Mouse (Mus musculus) kidney, embryonic 15.5 days (tissue): ENCODE results near the gene Dock4. TPM values are rescaled to one million over a fixed set of nuclear protein-coding genes. Genes with fewer than 3 reads are reported as not detected.

ENCODE experiments used
- ATAC-seq: fragments of 200-750 bp; cut with Nextera tagmentation; replicated peaks from 2 replicates; pipeline ENCODE4 v1.8.0; 2017; ENCODE audit warnings: moderate TSS enrichment; ENCODE audit not compliant: low FRiP score
- H3K27ac ChIP-seq: fragments of 300-500 bp; sonication (generic); 2 replicates; pipeline ENCODE4 v1.5.1; 2015; ENCODE audit warnings: mild to moderate bottlenecking, inconsistent platforms
- H3K27me3 ChIP-seq: fragments of 300-500 bp; sonication (generic); 2 replicates; pipeline ENCODE4 v1.6.1; 2015; ENCODE audit warnings: inconsistent platforms
- H3K36me3 ChIP-seq: fragments of 300-500 bp; sonication (generic); 2 replicates; pipeline ENCODE4 v1.6.1; 2015; ENCODE audit warnings: inconsistent platforms
- H3K4me1 ChIP-seq: fragments of 300-500 bp; sonication (generic); 2 replicates; pipeline ENCODE4 v1.6.1; 2015; ENCODE audit warnings: inconsistent platforms
- H3K4me2 ChIP-seq: fragments of 300-500 bp; sonication (generic); 2 replicates; pipeline ENCODE4 v1.6.1; 2015; ENCODE audit warnings: moderate library complexity, mild to moderate bottlenecking, inconsistent platforms
- H3K4me3 ChIP-seq: fragments of 300-500 bp; sonication (generic); replicated peaks from 2 replicates; pipeline ENCODE4 v1.5.1; 2015; ENCODE audit warnings: mild to moderate bottlenecking, inconsistent platforms
- H3K9ac ChIP-seq: fragments of 300-500 bp; sonication (generic); 2 replicates; pipeline ENCODE4 v1.6.1; 2015; ENCODE audit warnings: mild to moderate bottlenecking, inconsistent platforms
- H3K9me3 ChIP-seq: fragments of 300-500 bp; sonication (generic); replicated peaks from 2 replicates; pipeline ENCODE4 v1.6.1; 2016; ENCODE audit warnings: inconsistent platforms
- WGBS: fragments of 180-500 bp; shearing (Covaris S2); methylation state at CpG from one replicate; pipeline ENCODE4 v1.1.7; 2015; ENCODE audit warnings: mixed read lengths; 5-methylcytosine and 5-hydroxymethylcytosine counted together
- polyA plus RNA-seq: library from polyadenylated mRNA; unstranded; fragments of >200 nt; fragmentation: Nextera tagmentation; extraction: Ambion mirVana; gene quantifications from 2 replicates; pipeline ENCODE4 v1.2.1, GENCODE M21; 2015

Dock4 gene
- polyA plus RNA-seq: 15.3 and 17.0 TPM in 2 replicates

GRCm38 (mm10) chr12:40445648-40446449, at the start of gene Dock4, which contains the start of gene Zfp277:
TSS of gene Dock4 (plus strand) at chr12:40445952.
TSS of gene Zfp277 (minus strand) at chr12:40445902.
- Histone ChIP-seq H3K9ac (peak within 1 kb of the TSS; percentile 77), H3K4me3 (peak within 1 kb of the TSS; percentile 90), H3K4me1 (peaks cover 40% of the 10 kb centered on the region), H3K27me3 (no peaks in the 10 kb centered on the region), H3K36me3 (no peaks in the 10 kb centered on the region), H3K4me2 (peak within 1 kb of the TSS; percentile 89), H3K9me3 (no peaks in the 10 kb centered on the region), H3K27ac (peak within 1 kb of the TSS; percentile 87)
- under 1% methylated on average over 78 of the region's 80 CpGs for WGBS
- ATAC-seq: peak; percentile 98

GRCm38 (mm10) chr12:40398916-40399315, 46.8 kb upstream of the Dock4 start:
- H3K27me3 ChIP-seq: no peaks in the 10 kb centered on the region
- no peaks in the 10 kb centered on the region for H3K9me3 ChIP-seq
- no peak overlapping the region for H3K9ac ChIP-seq
- no peak for ATAC-seq
- peaks cover 2% of the 10 kb centered on the region; the same call in 1 of the 2 replicates for H3K36me3 ChIP-seq
- H3K4me3 ChIP-seq: no peak overlapping the region
- no peaks in the 10 kb centered on the region for H3K4me1 ChIP-seq
- no peak overlapping the region for H3K27ac ChIP-seq
- no peak overlapping the region for H3K4me2 ChIP-seq
- 92% methylated on average over 2 of the region's 2 CpGs for WGBS

GRCm38 (mm10) chr12:40399386-40399785, 46.4 kb upstream of the Dock4 start:
- WGBS: 88% methylated on average over 2 of the region's 2 CpGs

GRCm38 (mm10) chr12:40399812-40400211, 45.9 kb upstream of the Dock4 start:
- H3K36me3 ChIP-seq: peaks cover 2% of the 10 kb centered on the region; the same call in 1 of the 2 replicates
- no peak overlapping the region for H3K4me2 ChIP-seq
- no peak overlapping the region for H3K27ac ChIP-seq
- no peak for ATAC-seq
- H3K27me3 ChIP-seq: no peaks in the 10 kb centered on the region
- H3K9me3 ChIP-seq: no peaks in the 10 kb centered on the region
- H3K4me3 ChIP-seq: no peak overlapping the region
- no peak overlapping the region for H3K9ac ChIP-seq
- H3K4me1 ChIP-seq: no peaks in the 10 kb centered on the region
- WGBS: 94% methylated on average over 10 of the region's 10 CpGs

More at GRCm38 (mm10) chr12:40399386-40399785, 46.4 kb upstream of the Dock4 start:
- Histone ChIP-seq H3K27ac (no peak overlapping the region), H3K9me3 (no peaks in the 10 kb centered on the region), H3K36me3 (peaks cover 2% of the 10 kb centered on the region; the same call in 1 of the 2 replicates), H3K9ac (no peak overlapping the region), H3K4me3 (no peak overlapping the region), H3K27me3 (no peaks in the 10 kb centered on the region), H3K4me1 (no peaks in the 10 kb centered on the region), H3K4me2 (no peak overlapping the region)
- ATAC-seq: no peak

- 79% methylated on average over 5 of the region's 5 CpGs for WGBS
- Histone ChIP-seq H3K36me3 (peaks cover 7% of the 10 kb centered on the region), H3K4me2 (no peak overlapping the region), H3K4me3 (no peak overlapping the region), H3K4me1 (no peaks in the 10 kb centered on the region), H3K27me3 (no peaks in the 10 kb centered on the region), H3K9ac (no peak overlapping the region), H3K27ac (no peak overlapping the region), H3K9me3 (0 out of 2 replicates have a peak, but pooled peaks cover 1% of the 10 kb centered on the region)
- no peak for ATAC-seq
Measured at GRCm38 (mm10) chr12:40414682-40415311, 31.0 kb upstream of the Dock4 start.

GRCm38 (mm10) chr12:40415312-40415925, 30.3 kb upstream of the Dock4 start:
- ATAC-seq: no peak
- Histone ChIP-seq H3K27me3 (no peaks in the 10 kb centered on the region), H3K36me3 (peaks cover 5% of the 10 kb centered on the region; the same call in 1 of the 2 replicates), H3K4me3 (no peak overlapping the region), H3K27ac (no peak overlapping the region), H3K4me2 (no peak overlapping the region), H3K4me1 (no peaks in the 10 kb centered on the region), H3K9me3 (no peaks in the 10 kb centered on the region), H3K9ac (no peak overlapping the region)
- WGBS: 77% methylated on average over 8 of the region's 8 CpGs

GRCm38 (mm10) chr12:40417257-40417656, 28.5 kb upstream of the Dock4 start:
- H3K27ac ChIP-seq: no peak overlapping the region
- WGBS: 86% methylated on average over 4 of the region's 4 CpGs
- no peak for ATAC-seq
- no peaks in the 10 kb centered on the region for H3K27me3 ChIP-seq
- H3K4me1 ChIP-seq: no peaks in the 10 kb centered on the region
- no peak overlapping the region for H3K4me3 ChIP-seq
- no peaks in the 10 kb centered on the region for H3K9me3 ChIP-seq
- H3K36me3 ChIP-seq: 0 out of 2 replicates have a peak, but pooled peaks cover under 1% of the 10 kb centered on the region
- H3K4me2 ChIP-seq: no peak overlapping the region
- no peak overlapping the region for H3K9ac ChIP-seq

- no peak for ATAC-seq
- H3K4me3 ChIP-seq: no peak overlapping the region
- H3K36me3 ChIP-seq: no peaks in the 10 kb centered on the region
- H3K27ac ChIP-seq: no peak overlapping the region
- H3K4me2 ChIP-seq: no peak overlapping the region
- no peaks in the 10 kb centered on the region for H3K27me3 ChIP-seq
- H3K9me3 ChIP-seq: no peaks in the 10 kb centered on the region
- WGBS: 93% methylated on average over 1 of the region's 1 CpGs
- peaks cover 2% of the 10 kb centered on the region; the same call in 1 of the 2 replicates for H3K4me1 ChIP-seq
- no peak overlapping the region for H3K9ac ChIP-seq
Measured at GRCm38 (mm10) chr12:40424991-40425390, 20.8 kb upstream of the Dock4 start.

GRCm38 (mm10) chr12:40427606-40428005, 18.1 kb upstream of the Dock4 start:
- Histone ChIP-seq H3K4me3 (no peak overlapping the region), H3K4me2 (no peak overlapping the region)
- ATAC-seq: 0 out of 2 replicates have a peak, but pooled peaks have one; percentile 35

GRCm38 (mm10) chr12:40429976-40430375, 15.8 kb upstream of the Dock4 start:
- no peak overlapping the region for H3K9ac ChIP-seq
- H3K4me3 ChIP-seq: no peak overlapping the region
- H3K4me2 ChIP-seq: no peak overlapping the region
- WGBS: 44% methylated on average over 3 of the region's 3 CpGs
- peak overlapping the region; percentile 67 for H3K27ac ChIP-seq
- no peaks in the 10 kb centered on the region for H3K9me3 ChIP-seq
- peak; percentile 53; the same call in 1 of the 2 replicates for ATAC-seq
- peaks cover 20% of the 10 kb centered on the region for H3K4me1 ChIP-seq
- H3K27me3 ChIP-seq: no peaks in the 10 kb centered on the region
- no peaks in the 10 kb centered on the region for H3K36me3 ChIP-seq

More at GRCm38 (mm10) chr12:40427606-40428005, 18.1 kb upstream of the Dock4 start:
- Histone ChIP-seq H3K27ac (no peak overlapping the region), H3K27me3 (no peaks in the 10 kb centered on the region), H3K9me3 (no peaks in the 10 kb centered on the region), H3K4me1 (peaks cover 20% of the 10 kb centered on the region), H3K9ac (no peak overlapping the region), H3K36me3 (no peaks in the 10 kb centered on the region)
- 71% methylated on average over 10 of the region's 10 CpGs for WGBS

- Histone ChIP-seq H3K4me3 (no peak overlapping the region), H3K27me3 (no peaks in the 10 kb centered on the region), H3K27ac (peak overlapping the region; percentile 67; the same call in 1 of the 2 replicates), H3K4me1 (peaks cover 20% of the 10 kb centered on the region), H3K4me2 (no peak overlapping the region), H3K36me3 (no peaks in the 10 kb centered on the region), H3K9ac (no peak overlapping the region), H3K9me3 (no peaks in the 10 kb centered on the region)
- 77% methylated on average over 5 of the region's 5 CpGs for WGBS
- ATAC-seq: no peak
Measured at GRCm38 (mm10) chr12:40431075-40431474, 14.7 kb upstream of the Dock4 start.

- 62% methylated on average over 3 of the region's 3 CpGs for WGBS
- Histone ChIP-seq H3K9me3 (no peaks in the 10 kb centered on the region), H3K27ac (no peak overlapping the region), H3K4me1 (peaks cover 34% of the 10 kb centered on the region), H3K9ac (no peak overlapping the region), H3K27me3 (no peaks in the 10 kb centered on the region), H3K36me3 (no peaks in the 10 kb centered on the region), H3K4me3 (no peak overlapping the region), H3K4me2 (no peak overlapping the region)
- no peak for ATAC-seq
Measured at GRCm38 (mm10) chr12:40434101-40434500, 11.7 kb upstream of the Dock4 start.
